Mouse (Mus musculus) granulocyte monocyte progenitor cell, adult 5-6 weeks (primary cell): ENCODE results near the gene Stradb. TPM values are rescaled to one million over a fixed set of nuclear protein-coding genes. Genes with fewer than 3 reads are reported as not detected.

Experiments used
- total RNA-seq, 2 experiments: library from RNA; stranded (forward) in 1 of 2; stranded (reverse) in 1 of 2; fragments of 200-712, 200-1000 nt in 1 of 2; fragments of >200 nt in 1 of 2; fragmentation: Nextera tagmentation in 1 of 2; gene quantifications; 2 replicates each; pipeline ENCODE4 v1.2.3; 2014 to 2017

The Stradb gene
- total RNA-seq, 2 experiments from 2014 or later = 15.4 to 16.2 TPM

Other genes with a start within 250 kb of the Stradb start
- 106 and 119 TPM in 2 replicates for gene Casp8, start 178.1 kb upstream of the Stradb start, total RNA-seq (2014; fragmentation: Nextera tagmentation)
- gene Casp8, start 178.1 kb upstream of the Stradb start, total RNA-seq (2017) = 133 and 147 TPM in 2 replicates
- 14.5 and 20.0 TPM in 2 replicates for gene Trak2, start 92 bp upstream of the Stradb start, total RNA-seq (2014; fragmentation: Nextera tagmentation)
- gene Trak2, start 92 bp upstream of the Stradb start, total RNA-seq (2017) = 18.6 and 20.1 TPM in 2 replicates
- not detected in 2 replicates for gene C2cd6, start 121.4 kb downstream of the Stradb start, total RNA-seq (2014; fragmentation: Nextera tagmentation)
- gene C2cd6, start 121.4 kb downstream of the Stradb start, total RNA-seq (2017) = not detected in 2 replicates
- 9.7 and 16.4 TPM in 2 replicates for gene Tmem237, start 146.9 kb downstream of the Stradb start, total RNA-seq (2014; fragmentation: Nextera tagmentation)
- gene Tmem237, start 146.9 kb downstream of the Stradb start, total RNA-seq (2017) = 11.6 and 15.3 TPM in 2 replicates
- gene Mpp4, start 189.9 kb downstream of the Stradb start, total RNA-seq (2014; fragmentation: Nextera tagmentation) = 2.1 and 2.9 TPM in 2 replicates
- 0.39 TPM in 1 of 2 replicates, not detected in the other for gene Mpp4, start 189.9 kb downstream of the Stradb start, total RNA-seq (2017)